ENCODE assay signal across 8 mouse cellular contexts in genomic region chr17:65701797-65702566, GRCm38 (mm10).
A peak's percentile ranks its signal among the peaks of the same experiment; 100 is the strongest.
DNase-seq lines count a peak whose midpoint lies in the region; ATAC-seq and TF ChIP-seq lines count a peak whose summit lies in the region.

No protein-coding gene starts in this region.

- H3K4me2 ChIP-seq in forebrain, embryonic 16.5 days (ENCODE audit: low read length), result peak overlapping the region; percentile 5; the same call in 1 of the 2 replicates
- peak overlapping the region; percentile 9; the same call in 1 of the 2 replicates for H3K4me2 ChIP-seq in stomach, postnatal 0 days (replicated peaks; ENCODE audit: low read depth)

- H3K27me3 ChIP-seq in ES-Bruce4 (ENCODE audit: control insufficient read depth, insufficient read depth, low read length, poor library complexity, severe bottlenecking), result no peaks in the 10 kb centered on the region
- H3K27me3 ChIP-seq in forebrain, embryonic 16.5 days (replicated peaks; ENCODE audit: control insufficient read depth, insufficient read depth, low read length), result no peaks in the 10 kb centered on the region
- no peaks in the 10 kb centered on the region for H3K27me3 ChIP-seq in stomach, postnatal 0 days (ENCODE audit: control insufficient read depth, insufficient read depth, low read length)

- peak overlapping the region; percentile 90 for H3K27ac ChIP-seq in ES-Bruce4 (ENCODE audit: insufficient read depth, low read length)
- peak overlapping the region; percentile 85 for H3K27ac ChIP-seq in forebrain, embryonic 16.5 days (ENCODE audit: low read length)
- peak overlapping the region; percentile 70 for H3K27ac ChIP-seq in stomach, postnatal 0 days (replicated peaks)

- peak; percentile 45 for DNase-seq in brain, embryonic 18.5 days (ENCODE audit: low read depth, low spot score)
- DNase-seq in heart, postnatal 14 days, result peak; percentile 72 to 83
- DNase-seq in layer of hippocampus, adult 11-12 months (ENCODE audit: low spot score), result peak; percentile 69
- peak; percentile 65 for DNase-seq in lung, postnatal 25 days (ENCODE audit: low spot score)
- peak; percentile 28 for DNase-seq in stomach, postnatal 0 days (ENCODE audit: low spot score)
- DNase-seq in thymus, postnatal 4 days, result no peak

- H3K4me3 ChIP-seq in ES-Bruce4 (ENCODE audit: low read depth, low read length), result no peak overlapping the region
- H3K4me3 ChIP-seq in forebrain, embryonic 16.5 days (replicated peaks; ENCODE audit: low read length), result no peak overlapping the region
- H3K4me3 ChIP-seq in stomach, postnatal 0 days (ENCODE audit: low read depth, low read length), result no peak overlapping the region

- TF ChIP-seq POLR2A in ES-Bruce4 (IDR thresholded peaks at IDR 0.05; ENCODE audit: insufficient read depth, low read length), result no peak

- WGBS in forebrain, embryonic 16.5 days, result 20% methylated on average over 13 of the region's 13 CpGs
- WGBS in stomach, postnatal 0 days, result 31% methylated on average over 13 of the region's 13 CpGs

- ATAC-seq in forebrain, embryonic 16.5 days, result peak; percentile 64
- peak; percentile 49; the same call in 1 of the 2 replicates for ATAC-seq in stomach, postnatal 0 days (ENCODE audit: low FRiP score, low TSS enrichment)

- H3K4me1 ChIP-seq in ES-Bruce4 (ENCODE audit: control insufficient read depth, insufficient read depth, low read length), result no peaks in the 10 kb centered on the region
- H3K4me1 ChIP-seq in forebrain, embryonic 16.5 days (replicated peaks; ENCODE audit: control insufficient read depth, insufficient read depth, low read length), result peaks cover 23% of the 10 kb centered on the region
- H3K4me1 ChIP-seq in stomach, postnatal 0 days (replicated peaks; ENCODE audit: control insufficient read depth, insufficient read depth), result 0 out of 2 replicates have a peak, but pooled peaks cover 2% of the 10 kb centered on the region

- no peaks in the 10 kb centered on the region for H3K36me3 ChIP-seq in ES-Bruce4 (ENCODE audit: control insufficient read depth, insufficient read depth, low read length, poor library complexity, severe bottlenecking)
- peaks cover 3% of the 10 kb centered on the region; the same call in 1 of the 2 replicates for H3K36me3 ChIP-seq in forebrain, embryonic 16.5 days (ENCODE audit: control insufficient read depth, insufficient read depth)
- H3K36me3 ChIP-seq in stomach, postnatal 0 days (ENCODE audit: control insufficient read depth, insufficient read depth, low read length), result no peaks in the 10 kb centered on the region

- intact Hi-C loops in heart, postnatal 14 days (cut with DNase I), result loop anchor here (10.0 kb wide), 1 partner anchor 403 kb away; the partner anchor contains the start of gene Ndufv2

- 0 out of 2 replicates have a peak, but pooled peaks have one; percentile 38 for TF ChIP-seq EP300 in ES-Bruce4 (IDR thresholded peaks at IDR 0.05; ENCODE audit: insufficient read depth, low read depth, low read length)
- no peak for TF ChIP-seq EP300 in stomach, postnatal 0 days (optimal IDR thresholded peaks at IDR 0.05)

- TF ChIP-seq CTCF in ES-Bruce4 (IDR thresholded peaks at IDR 0.05; ENCODE audit: low read depth, low read length), result no peak
- TF ChIP-seq CTCF in stomach, postnatal 0 days (IDR thresholded peaks at IDR 0.05; ENCODE audit: low read depth), result no peak

- no peaks in the 10 kb centered on the region for H3K9me3 ChIP-seq in ES-Bruce4 (replicated peaks; ENCODE audit: control insufficient read depth, insufficient read depth, low read length, poor library complexity, severe bottlenecking)
- H3K9me3 ChIP-seq in forebrain, embryonic 16.5 days (ENCODE audit: control insufficient read depth, low read length), result no peaks in the 10 kb centered on the region
- no peaks in the 10 kb centered on the region for H3K9me3 ChIP-seq in stomach, postnatal 0 days (ENCODE audit: control insufficient read depth, low read length)

- no peak overlapping the region for H3K9ac ChIP-seq in ES-Bruce4 (ENCODE audit: low read depth, poor library complexity, severe bottlenecking)
- H3K9ac ChIP-seq in forebrain, embryonic 16.5 days (replicated peaks; ENCODE audit: low read depth, low read length), result no peak overlapping the region
- no peak overlapping the region for H3K9ac ChIP-seq in stomach, postnatal 0 days (ENCODE audit: low read length)
